Mouse (Mus musculus): Measurements from ENCODE around the gene Gm20388.

The Gm20388 gene

DNA sequence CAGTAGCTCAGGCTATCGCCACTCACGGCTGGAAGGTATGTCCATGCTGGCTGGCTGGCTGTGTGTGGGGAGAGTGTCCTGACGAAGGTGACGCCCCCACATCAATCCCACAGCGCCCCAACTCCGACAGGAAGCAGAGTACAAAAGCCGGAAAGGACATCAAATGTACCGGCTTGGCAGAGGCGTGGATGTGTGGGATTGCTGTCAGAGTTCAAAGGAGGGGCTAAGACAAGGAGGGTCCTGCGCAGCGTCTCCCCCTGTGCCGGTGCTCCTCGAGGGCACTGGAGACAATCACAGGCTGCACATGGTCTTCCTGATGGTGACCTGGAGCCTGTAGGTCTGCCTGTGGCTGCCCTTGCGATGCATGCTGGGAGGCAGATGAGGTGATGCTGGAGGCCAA is 1088.3 kb downstream of the Gm20388 start:
- no peak for DNase-seq (ENCODE audit: extremely low spot score, low read depth, low spot score)

DNA sequence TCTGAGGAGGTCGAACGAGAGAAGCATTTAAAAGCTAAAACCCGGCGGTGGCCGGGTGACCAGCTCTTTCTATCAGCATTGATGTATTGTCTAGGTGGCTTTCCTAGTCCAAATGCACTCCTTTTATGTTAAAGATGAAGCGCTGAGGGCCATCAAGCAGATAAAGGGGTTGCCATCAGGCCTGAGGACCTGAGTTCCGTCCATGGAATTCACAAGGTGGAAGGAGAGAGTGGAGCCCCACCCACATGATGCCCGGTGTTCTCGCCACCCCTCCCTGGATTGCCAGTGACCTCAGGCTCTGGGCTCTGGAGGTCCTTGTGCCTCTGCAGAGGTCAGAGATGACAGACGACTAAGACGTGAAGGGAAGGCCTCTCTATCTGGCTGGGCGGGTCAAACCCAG is 1091.3 kb downstream of the Gm20388 start:
- DNase-seq (ENCODE audit: extremely low spot score, low read depth, low spot score) = no peak

DNA sequence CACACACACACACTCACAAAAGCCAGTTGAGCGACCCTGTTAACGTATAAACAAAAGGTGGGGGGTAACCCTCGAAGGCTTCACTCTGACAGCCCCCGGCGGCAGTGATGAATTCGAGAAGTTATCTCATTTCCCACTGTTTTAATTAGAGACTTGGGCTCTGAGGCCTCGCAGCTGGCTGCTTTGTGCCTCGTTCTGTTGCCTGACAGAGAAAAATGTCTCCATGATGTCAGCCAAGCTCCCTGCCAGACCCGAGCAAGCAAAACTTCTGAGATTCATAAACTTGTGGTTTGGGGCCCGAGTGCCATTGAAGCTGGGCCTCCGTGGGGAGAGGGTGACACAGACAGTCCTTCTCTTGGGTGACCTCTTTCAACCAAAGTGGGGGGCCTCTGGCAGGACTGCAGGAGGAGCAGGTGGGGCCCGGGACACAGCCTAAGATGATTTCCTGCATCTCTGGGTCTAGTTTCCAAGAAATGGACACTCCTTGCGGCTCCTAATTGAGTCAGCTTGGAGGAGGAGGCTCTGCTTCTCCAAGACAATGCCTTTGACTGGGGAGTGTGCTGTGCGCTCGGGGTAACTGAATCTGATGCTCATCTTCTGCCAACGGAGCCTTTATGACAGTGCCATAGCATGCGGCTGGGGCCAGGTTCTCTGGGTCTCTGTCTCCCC is 1092.4 kb downstream of the Gm20388 start:
- no peak for DNase-seq (ENCODE audit: extremely low spot score, low read depth, low spot score)

DNA sequence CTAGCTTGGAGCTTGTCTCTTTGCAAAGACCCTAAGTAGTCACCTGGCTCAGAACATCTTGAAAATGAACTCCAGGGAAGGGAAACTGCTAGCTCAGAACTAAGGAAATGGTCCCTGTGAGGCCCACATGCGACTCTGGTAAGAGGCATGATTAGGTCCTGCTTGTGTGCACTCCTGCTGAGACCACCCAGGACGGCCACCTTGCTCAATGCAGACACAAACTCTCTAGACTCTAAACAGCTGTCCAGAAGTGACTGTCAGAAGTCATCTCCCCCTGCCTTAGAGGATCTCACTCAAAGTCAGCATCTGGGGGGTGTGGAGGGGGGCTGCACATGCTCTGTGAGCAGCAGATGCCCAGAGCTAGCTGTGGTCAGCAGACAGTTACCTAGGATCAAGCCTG is 1093.0 kb downstream of the Gm20388 start:
- no peak for DNase-seq (ENCODE audit: extremely low spot score, low read depth, low spot score)

DNA sequence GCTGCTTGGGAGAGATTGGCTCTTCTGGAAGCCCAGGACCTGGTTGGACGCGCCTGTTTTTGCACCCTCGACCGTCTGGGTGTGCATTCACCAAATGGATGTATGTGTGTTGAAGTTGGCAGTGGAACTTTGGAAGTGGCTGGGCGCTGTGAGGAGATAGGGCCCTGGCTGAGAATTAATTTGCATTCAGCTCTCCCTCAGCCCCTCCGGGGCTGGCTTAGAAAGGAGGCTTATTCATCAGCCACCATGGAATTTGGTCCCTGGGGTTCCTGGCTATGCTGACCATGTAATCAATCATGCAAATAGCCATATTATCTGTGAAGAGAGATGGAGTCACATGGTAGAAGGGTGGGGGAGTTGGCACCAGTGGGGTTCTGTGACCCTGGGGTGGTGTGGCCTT is 1102.7 kb downstream of the Gm20388 start:
- DNase-seq (ENCODE audit: extremely low spot score, low read depth, low spot score) = no peak

DNA sequence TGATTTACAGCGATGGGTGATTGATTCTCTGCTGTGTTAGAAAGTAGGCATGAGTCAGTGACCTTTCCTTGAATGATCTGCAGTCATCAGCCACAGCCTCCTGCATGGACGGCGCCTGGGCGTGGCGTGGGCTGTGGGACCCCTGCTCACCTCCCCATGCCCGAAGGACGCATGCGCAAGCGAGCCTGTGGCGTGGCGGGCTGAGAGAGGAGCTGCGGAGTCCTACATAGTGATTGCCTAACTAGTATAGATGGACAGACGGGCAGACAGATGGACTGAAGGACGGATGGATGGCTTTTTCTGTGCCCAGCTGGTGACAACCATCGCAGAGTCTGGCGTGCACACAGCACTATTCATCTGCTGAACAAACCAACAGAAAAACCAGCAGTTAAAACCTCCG is 1106.0 kb downstream of the Gm20388 start:
- DNase-seq (ENCODE audit: extremely low spot score, low read depth, low spot score) = no peak

DNA sequence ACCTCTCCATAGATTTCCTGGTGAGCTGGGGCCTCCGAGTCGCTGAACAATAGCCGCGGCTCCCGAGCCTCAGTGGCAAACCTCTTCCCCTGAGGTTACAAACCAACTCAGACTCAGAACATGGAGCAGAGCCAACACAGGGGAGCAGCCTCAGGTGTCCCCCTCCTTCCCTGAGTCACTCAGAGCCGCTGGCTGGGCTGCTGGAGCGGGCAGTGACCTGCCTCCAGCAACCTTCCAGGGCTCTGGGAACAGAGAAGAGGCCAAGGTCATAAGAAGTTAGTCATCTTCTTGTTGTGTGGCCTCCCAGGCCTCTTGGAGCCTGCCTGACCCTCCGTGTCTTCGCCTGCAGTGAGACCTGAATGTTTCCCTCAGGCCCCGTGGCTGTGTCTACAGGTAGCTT is 1107.6 kb downstream of the Gm20388 start:
- DNase-seq (ENCODE audit: extremely low spot score, low read depth, low spot score) = no peak

DNA sequence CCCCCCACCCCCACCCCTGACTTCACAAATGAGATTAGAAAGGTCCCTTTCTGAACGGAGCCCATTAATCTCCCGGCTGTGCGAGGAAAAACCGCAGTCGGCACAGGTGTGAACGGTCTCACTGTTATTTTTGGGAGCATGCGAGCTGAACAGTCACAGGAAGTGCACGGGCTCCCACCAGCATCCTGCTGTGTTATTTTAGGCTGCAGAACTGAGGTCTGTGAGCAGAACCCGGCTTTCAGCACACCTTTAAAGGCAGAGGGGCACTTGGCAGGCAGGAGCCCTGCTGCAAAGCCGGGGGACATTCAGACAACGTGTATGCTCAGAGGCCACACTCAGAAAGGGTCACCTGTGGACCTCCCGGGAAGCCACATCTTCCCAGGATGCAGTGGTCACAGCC is 1110.8 kb downstream of the Gm20388 start:
- no peak for DNase-seq (ENCODE audit: extremely low spot score, low read depth, low spot score)

DNA sequence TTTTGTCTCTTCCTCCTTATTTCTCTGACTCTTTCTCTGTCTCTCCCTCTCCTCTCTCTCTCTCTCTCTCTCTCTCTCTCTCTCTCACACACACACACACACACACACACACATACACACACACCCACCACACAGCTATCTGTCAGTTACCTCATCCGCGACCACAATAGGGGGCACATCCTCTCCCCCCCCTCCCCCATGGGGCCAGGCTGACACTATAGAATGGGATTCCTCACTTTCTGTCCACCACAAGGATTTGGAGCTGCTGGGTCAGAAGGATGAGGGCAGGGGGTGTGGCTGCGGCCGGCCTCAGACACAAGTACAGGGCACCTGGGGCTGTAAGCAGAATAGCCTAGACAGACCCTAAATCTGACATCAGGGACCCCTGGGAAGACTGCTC is 1112.4 kb downstream of the Gm20388 start:
- no peak for DNase-seq (ENCODE audit: extremely low spot score, low read depth, low spot score)

DNA sequence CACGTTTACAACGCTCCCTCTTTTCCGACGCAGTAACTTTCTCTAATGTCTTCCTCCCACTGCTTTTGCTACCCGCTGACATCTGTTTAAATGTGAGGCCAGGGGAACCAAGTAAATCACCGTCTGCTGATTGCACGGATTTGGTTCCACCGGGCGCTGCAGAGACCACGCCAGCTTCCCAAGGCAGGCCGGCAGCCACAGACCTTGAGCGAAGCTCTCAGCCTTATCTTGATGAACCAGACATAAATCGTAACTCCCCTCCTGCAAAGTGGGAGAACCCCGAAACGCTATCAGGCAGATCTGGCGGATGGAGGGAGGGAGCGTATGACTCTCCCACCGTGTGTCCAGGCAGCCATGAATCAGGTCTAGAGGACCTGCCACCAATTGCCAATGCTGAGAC is 1113.1 kb downstream of the Gm20388 start:
- DNase-seq (ENCODE audit: extremely low spot score, low read depth, low spot score) = no peak

DNA sequence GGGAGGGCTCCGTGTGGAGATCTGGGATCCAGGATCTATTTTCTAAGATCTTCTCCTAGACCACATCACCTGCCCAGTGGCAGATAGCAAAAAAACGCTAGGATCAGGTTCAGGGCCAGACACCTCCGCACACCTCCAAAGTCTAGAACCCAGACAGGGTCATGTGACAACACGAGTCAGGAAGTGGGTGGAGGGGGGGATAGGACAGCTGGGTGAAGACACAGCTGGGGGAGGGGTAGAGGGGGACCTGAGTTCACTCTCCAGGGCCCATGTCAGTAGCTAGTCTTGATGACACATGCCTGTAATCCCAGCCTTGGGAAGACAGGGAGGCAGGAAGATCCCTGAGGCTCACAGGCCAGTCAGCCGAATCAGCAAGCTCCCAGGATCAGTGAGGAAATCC is 1114.8 kb downstream of the Gm20388 start:
- DNase-seq (ENCODE audit: extremely low spot score, low read depth, low spot score) = no peak

DNA sequence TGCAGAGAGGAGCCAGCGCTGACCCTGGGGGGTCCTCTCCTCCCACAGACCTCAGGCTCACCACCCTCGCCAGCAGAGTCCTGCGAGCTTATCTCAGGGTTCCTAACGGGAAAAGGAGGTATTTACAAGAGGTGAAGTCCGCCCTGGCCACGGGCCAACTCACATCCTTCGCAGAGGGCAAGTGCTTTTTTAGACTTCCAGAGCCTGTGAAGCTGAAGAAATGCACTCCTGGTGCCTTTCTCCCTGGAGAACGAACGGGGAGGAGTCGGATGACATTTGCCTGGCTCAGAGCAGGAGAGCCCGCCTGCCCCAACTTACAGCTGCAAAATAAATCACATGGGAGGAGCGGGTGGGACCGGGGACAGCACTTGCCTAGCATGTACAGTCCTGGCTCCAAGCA is 1117.1 kb downstream of the Gm20388 start:
- no peak for DNase-seq (ENCODE audit: extremely low spot score, low read depth, low spot score)

DNA sequence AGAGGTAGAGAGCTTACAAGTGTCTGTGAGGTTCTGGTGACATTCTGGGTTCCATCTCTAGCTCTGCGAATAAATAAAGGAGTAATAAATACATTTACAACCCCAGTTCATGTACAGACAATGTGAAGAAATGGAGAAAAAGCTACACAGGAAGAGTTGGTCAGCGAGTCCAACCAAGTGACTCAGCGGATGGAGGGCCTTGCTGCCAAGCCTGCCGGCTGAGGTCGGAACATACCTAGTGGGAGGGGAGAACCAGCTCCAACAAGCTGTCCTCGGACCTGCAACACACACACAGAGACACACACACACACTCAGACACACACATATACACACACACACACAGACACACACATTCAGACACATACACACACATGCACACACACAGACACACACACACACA is 1118.4 kb downstream of the Gm20388 start:
- no peak for DNase-seq (ENCODE audit: extremely low spot score, low read depth, low spot score)

DNA sequence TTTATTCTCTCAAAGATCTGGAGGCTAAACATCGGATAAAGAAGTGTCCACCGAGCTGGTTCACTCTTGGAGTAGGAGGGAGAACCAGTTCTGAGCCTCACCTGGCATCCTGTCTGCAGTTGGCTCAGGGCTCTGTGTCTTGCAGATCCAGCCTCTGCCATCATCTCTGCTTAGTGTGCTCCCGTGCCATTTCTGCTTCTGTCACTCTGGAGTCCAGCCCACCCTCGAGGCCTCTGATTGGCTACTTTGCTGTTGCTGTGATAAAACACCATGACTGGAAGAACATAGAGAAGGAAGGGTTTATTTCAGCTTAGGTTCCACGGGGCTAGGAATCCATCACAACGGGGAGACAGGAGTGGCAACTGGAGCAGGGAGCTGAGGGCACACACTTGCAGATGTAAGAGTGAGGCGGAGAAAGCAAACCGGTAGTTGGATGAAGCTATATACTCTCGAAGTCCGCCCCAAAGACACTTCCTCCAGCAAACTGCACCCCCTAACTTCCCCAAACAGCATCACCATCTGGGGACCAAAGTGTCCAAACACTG is 1119.9 kb downstream of the Gm20388 start:
- no peak for DNase-seq (ENCODE audit: extremely low spot score, low read depth, low spot score)

DNA sequence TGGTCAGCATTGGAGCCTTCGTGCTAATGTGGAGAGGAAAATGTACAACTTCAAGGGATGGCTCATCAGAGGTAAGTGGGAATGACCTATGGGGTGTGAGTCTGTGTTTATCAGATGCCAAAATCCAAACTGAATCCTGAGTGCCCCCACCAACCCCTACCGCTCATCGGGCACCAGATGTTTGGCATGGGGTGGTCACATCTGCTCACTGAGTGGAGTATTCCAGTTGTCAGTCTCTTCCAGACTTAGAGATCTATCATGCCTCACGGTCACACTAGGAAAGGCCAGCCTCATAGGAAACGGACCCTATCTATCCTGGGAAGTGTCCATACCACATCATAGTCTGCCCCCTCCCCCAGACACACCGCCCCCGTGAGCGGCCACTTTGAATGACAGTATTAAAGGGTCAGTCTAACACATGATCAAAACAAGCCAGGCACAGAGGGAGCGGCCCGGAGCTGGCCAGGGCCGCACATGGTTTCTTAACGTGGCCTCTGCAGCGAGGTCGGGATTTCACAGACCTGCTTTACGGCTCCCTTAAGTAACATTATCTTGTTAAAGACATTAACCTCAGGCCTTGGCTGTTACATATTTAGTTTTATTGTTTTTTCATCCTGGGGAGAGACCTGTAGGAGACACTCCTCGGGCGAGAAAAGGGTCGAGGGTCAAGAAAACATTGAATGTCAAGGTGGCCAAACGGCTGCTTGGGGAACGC is 1122.8 kb downstream of the Gm20388 start:
- DNase-seq (ENCODE audit: extremely low spot score, low read depth, low spot score) = no peak

DNA sequence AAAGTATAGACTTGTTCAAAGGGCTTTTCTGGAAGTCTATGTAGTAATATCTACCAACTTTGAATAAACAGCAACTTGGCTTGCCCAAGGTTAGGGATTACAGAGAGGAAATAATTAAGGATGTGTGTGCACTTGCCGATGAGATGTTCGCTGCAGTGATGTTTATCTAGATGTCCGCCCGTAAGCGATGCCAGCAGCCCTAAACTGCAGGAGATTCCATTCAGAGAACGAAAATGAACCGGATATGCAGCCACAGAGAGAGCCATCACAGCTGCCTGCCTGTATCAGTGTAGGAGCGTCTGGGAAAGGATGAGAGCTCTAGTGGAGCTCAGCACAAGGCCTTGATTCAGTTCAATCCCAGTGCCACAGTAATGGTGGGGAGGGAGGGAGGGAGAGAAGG is 1125.0 kb downstream of the Gm20388 start:
- no peak for DNase-seq (ENCODE audit: extremely low spot score, low read depth, low spot score)

DNA sequence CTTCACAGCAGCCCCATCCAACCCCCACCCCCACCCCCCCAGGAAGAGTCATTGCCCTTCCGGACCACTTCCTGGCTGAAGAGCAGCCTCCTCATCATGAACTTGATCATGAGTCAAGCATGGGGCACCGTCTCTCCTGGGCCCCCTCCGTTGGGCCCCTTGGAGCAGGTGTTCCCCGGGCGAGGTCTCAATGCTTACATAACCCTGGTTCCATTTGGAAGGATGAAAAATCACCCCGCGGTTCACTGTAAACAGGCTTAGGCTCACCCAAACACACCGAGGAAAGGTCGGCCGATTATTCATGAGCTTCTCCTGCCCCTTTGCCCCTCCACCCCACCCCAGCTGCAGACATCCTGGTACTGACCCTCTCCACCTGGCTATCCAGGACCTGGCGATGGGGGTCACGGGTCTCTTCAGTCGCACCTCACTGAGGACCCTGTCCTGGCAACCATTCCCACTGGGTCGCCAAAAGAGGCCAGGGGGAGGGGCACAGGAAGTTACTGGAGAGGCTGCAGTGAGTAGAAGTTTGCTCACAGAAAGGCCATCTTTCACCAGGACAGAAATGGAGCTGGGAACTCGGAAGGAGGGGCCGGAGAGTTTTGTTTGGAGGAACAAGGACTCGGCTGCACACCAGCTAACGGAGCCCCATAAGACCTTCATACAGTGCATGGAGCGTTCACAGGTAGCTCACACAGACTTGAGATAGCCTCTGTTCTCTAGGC is 1133.2 kb downstream of the Gm20388 start:
- DNase-seq (ENCODE audit: extremely low spot score, low read depth, low spot score) = no peak

DNA sequence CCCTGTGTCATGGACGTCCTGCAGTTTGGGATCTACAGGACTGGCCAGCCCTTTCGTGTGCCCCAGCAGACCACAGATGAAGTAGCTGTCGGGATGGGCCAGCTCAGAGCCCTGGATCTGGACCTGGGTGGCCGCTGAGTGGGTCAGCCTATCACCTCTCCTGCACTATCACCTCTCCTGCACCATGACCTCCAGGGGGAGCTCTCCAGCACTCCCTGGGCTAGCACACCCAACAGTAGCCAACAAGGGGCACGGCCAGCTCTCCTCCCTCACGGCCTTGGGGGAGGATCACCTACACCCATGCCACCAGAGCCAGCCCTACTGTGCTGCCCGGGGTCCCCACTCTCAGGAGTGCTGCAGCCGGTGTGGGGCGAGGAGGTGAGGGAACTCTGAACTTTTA is 1136.8 kb downstream of the Gm20388 start:
- no peak for DNase-seq (ENCODE audit: extremely low spot score, low read depth, low spot score)

DNA sequence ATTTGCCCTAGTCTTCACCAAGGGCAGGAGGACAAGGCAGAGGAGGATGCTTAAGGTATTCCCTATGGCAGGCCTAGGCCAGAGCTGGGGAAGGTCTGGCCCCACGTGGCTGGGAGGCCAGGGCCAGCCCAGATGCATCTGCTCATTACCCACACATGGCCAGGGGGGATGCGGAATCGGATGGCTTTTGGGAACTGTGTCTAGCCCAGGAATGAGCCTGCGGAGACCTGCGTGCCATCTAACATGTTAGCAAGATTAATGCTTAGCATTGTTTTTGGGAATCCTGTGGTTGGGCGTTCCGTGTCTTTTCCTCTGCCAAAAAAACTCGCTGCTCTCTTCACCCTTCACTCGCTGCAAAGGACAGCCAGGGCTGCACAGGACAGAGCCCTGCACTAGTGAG is 1147.4 kb downstream of the Gm20388 start:
- no peak for DNase-seq (ENCODE audit: extremely low spot score, low read depth, low spot score)

DNA sequence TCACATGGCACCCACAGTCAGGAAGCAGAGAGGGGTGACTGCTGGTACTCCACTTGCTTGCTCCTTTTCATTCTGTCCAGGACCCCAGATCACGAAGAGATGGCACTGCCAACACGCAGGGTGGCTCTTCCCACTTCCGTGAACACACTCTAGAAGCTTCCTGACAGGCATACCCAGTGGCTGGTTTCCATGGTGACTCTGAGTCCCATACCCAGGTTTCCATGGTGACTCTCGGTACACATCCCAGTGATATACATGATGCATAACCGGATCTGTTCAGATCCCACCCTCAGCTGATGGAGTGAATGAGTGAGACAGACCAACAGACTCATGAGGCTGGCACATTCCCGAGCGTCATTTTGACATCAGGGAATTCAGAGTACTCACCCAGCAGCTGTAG is 1148.5 kb downstream of the Gm20388 start:
- no peak for DNase-seq (ENCODE audit: extremely low spot score, low read depth, low spot score)

DNA sequence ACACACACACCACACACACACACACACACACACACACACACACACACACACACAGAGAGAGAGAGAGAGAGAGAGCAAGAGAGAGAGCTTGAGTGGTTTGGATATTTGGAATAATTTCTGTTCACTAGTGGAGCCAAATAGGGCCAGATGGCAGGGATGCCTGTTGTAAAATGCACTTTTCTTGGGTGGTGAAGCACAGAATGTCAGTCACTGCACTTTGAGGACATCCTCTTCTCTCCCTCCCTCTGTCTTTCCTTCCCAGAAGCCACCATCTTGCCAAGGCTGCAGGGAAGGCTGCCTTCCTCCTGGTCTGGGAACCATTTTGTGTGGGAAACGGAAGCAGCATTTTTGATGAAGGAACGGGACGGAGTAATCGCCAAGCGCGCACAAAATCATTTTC is 1151.9 kb downstream of the Gm20388 start:
- no peak for DNase-seq (ENCODE audit: extremely low spot score, low read depth, low spot score)

DNA sequence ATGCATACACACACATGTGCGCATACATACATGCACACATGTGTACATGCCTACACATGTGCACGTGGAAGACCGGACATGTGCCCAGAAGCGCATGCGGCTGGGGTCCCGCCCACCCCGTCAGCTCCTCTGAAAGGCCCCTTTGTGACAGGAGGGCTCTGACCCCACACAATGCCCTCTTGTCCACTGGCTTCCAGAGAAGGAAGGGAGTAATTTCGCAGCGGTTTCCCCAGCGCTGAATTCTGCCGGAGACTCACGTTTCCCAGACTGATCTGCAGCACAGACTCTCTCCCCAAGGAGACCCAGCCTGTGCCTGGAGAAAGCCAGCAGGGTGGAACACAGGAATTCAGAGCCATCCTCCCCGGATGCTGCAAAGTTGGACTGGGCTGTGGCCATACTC is 1153.0 kb downstream of the Gm20388 start:
- DNase-seq (ENCODE audit: extremely low spot score, low read depth, low spot score) = no peak
